Mouse (Mus musculus) testis, adult 2 months (tissue): ENCODE results near the gene Olfr462.

Experiments
- CTCF ChIP-seq: fragments of 200-500 bp; IDR thresholded peaks from 2 replicates; pipeline ENCODE4 v1.5.1; 2012; ENCODE audit warnings: low read depth, mild to moderate bottlenecking, inconsistent platforms, low read length, moderate library complexity; ENCODE audit not compliant: control insufficient read depth, insufficient read depth, insufficient replicate concordance
- POLR2A ChIP-seq: fragments of 200-500 bp; IDR thresholded peaks from 2 replicates; pipeline ENCODE4 v1.6.1; 2012; ENCODE audit warnings: low read depth, mild to moderate bottlenecking, inconsistent platforms, low read length, moderate library complexity; ENCODE audit not compliant: control insufficient read depth

DNA sequence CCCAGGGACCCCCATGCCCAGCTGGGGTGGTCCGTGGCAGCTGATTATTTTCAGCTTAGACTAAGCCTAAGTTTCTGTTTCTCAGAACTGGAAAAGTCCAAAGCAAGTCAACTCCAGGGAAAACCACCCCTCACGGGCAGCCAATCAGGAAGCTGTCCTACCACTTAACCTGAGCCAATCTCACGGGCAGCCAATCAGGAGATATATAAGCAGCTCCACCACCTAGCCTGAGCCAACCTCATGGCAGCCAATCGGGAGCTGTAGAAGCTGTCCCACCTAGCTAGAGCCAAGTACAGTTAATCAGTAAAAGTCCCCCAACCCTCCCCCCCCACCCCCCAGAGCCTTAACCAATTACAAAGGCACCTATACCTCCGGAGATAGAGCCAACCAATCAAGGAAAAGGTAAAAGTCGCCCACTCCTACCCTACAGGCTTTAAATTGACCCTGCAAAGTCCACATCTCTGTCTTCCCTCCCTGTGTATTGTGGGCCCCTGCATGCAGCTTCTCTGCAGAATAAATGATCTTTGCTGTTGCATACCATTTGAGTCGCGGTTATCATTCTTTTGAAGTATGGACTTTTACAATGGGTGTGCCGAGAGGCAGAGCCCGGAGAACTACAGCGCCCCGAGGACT, 45.0 kb downstream of the Olfr462 start:
- TF ChIP-seq CTCF (no peak), POLR2A (no peak)
